Mouse (Mus musculus): Measurements from ENCODE around the gene Taar1. TPM values are rescaled to one million over a fixed set of nuclear protein-coding genes. Genes with fewer than 3 reads are reported as not detected.

Taar1 gene
- polyA plus RNA-seq, 1 experiment from 2014 or later: not detected

- no peaks in the 10 kb centered on the region for H3K36me3 ChIP-seq (ENCODE audit: control insufficient read depth, insufficient read depth, low read length)
- no peaks in the 10 kb centered on the region for H3K9me3 ChIP-seq (ENCODE audit: control insufficient read depth, low read length)
- no peak within 1 kb of the TSS for H3K27ac ChIP-seq (replicated peaks)
- H3K4me3 ChIP-seq (ENCODE audit: low read depth, low read length): no peak within 1 kb of the TSS
- DNase-seq (ENCODE audit: low spot score) (no peak), ATAC-seq (ENCODE audit: low FRiP score, low TSS enrichment) (no peak)
- H3K4me1 ChIP-seq (replicated peaks; ENCODE audit: control insufficient read depth, insufficient read depth): no peaks in the 10 kb centered on the region
- no peak for TF ChIP-seq CTCF (IDR thresholded peaks at IDR 0.05; ENCODE audit: low read depth)
- no peak for TF ChIP-seq EP300 (optimal IDR thresholded peaks at IDR 0.05)
- no peak within 1 kb of the TSS for H3K4me2 ChIP-seq (replicated peaks; ENCODE audit: low read depth)
- WGBS: 59% methylated on average over 6 of the region's 6 CpGs
- no peaks in the 10 kb centered on the region for H3K27me3 ChIP-seq (ENCODE audit: control insufficient read depth, insufficient read depth, low read length)
- no peak within 1 kb of the TSS for H3K9ac ChIP-seq (ENCODE audit: low read length)
These were observed 18.2 kb downstream of the Taar1 start, which contains the start of gene Taar2 for GRCm38 (mm10) chr10:23938312-23938711. Taar2 (plus strand) TSS chr10:23938572.

- Histone ChIP-seq H3K4me2 (replicated peaks; ENCODE audit: low read depth) (no peak overlapping the region), H3K4me1 (replicated peaks; ENCODE audit: control insufficient read depth, insufficient read depth) (no peaks in the 10 kb centered on the region), H3K27ac (replicated peaks) (no peak overlapping the region), H3K9me3 (ENCODE audit: control insufficient read depth, low read length) (no peaks in the 10 kb centered on the region), H3K27me3 (ENCODE audit: control insufficient read depth, insufficient read depth, low read length) (no peaks in the 10 kb centered on the region), H3K4me3 (ENCODE audit: low read depth, low read length) (no peak overlapping the region), H3K36me3 (ENCODE audit: control insufficient read depth, insufficient read depth, low read length) (no peaks in the 10 kb centered on the region), H3K9ac (ENCODE audit: low read length) (no peak overlapping the region)
- DNase-seq (ENCODE audit: low spot score) (no peak), ATAC-seq (ENCODE audit: low FRiP score, low TSS enrichment) (no peak)
- WGBS: 76% methylated on average over 5 of the region's 5 CpGs
- peak; percentile 52 for TF ChIP-seq CTCF (IDR thresholded peaks at IDR 0.05; ENCODE audit: low read depth)
- no peak for TF ChIP-seq EP300 (optimal IDR thresholded peaks at IDR 0.05)
These were observed 22.3 kb downstream of the Taar1 start for GRCm38 (mm10) chr10:23942465-23942864.

- Histone ChIP-seq H3K4me2 (replicated peaks; ENCODE audit: low read depth) (no peak overlapping the region), H3K4me1 (replicated peaks; ENCODE audit: control insufficient read depth, insufficient read depth) (no peaks in the 10 kb centered on the region), H3K9ac (ENCODE audit: low read length) (no peak overlapping the region), H3K27me3 (ENCODE audit: control insufficient read depth, insufficient read depth, low read length) (no peaks in the 10 kb centered on the region), H3K36me3 (ENCODE audit: control insufficient read depth, insufficient read depth, low read length) (no peaks in the 10 kb centered on the region), H3K9me3 (ENCODE audit: control insufficient read depth, low read length) (no peaks in the 10 kb centered on the region), H3K27ac (replicated peaks) (no peak overlapping the region), H3K4me3 (ENCODE audit: low read depth, low read length) (no peak overlapping the region)
- peak; percentile 32 for DNase-seq (ENCODE audit: low spot score)
- TF ChIP-seq EP300 (optimal IDR thresholded peaks at IDR 0.05): no peak
- no peak for ATAC-seq (ENCODE audit: low FRiP score, low TSS enrichment)
- WGBS: 34% methylated on average over 7 of the region's 7 CpGs
These were observed 27.9 kb downstream of the Taar1 start for GRCm38 (mm10) chr10:23948026-23948425.

GRCm38 (mm10) chr10:23949508-23950005, 29.4 kb downstream of the Taar1 start, which contains the start of gene Taar3:
Taar3 (plus strand) TSS chr10:23949558.
- no peak for TF ChIP-seq EP300 (optimal IDR thresholded peaks at IDR 0.05)
- TF ChIP-seq CTCF (IDR thresholded peaks at IDR 0.05; ENCODE audit: low read depth): no peak
- H3K4me2 ChIP-seq (replicated peaks; ENCODE audit: low read depth): no peak within 1 kb of the TSS
- H3K9me3 ChIP-seq (ENCODE audit: control insufficient read depth, low read length): no peaks in the 10 kb centered on the region
- no peak within 1 kb of the TSS for H3K27ac ChIP-seq (replicated peaks)
- H3K4me1 ChIP-seq (replicated peaks; ENCODE audit: control insufficient read depth, insufficient read depth): no peaks in the 10 kb centered on the region
- H3K27me3 ChIP-seq (ENCODE audit: control insufficient read depth, insufficient read depth, low read length): no peaks in the 10 kb centered on the region
- DNase-seq (ENCODE audit: low spot score): no peak
- no peak within 1 kb of the TSS for H3K4me3 ChIP-seq (ENCODE audit: low read depth, low read length)
- no peak for ATAC-seq (ENCODE audit: low FRiP score, low TSS enrichment)
- H3K9ac ChIP-seq (ENCODE audit: low read length): no peak within 1 kb of the TSS
- WGBS: 85% methylated on average over 16 of the region's 16 CpGs
- no peaks in the 10 kb centered on the region for H3K36me3 ChIP-seq (ENCODE audit: control insufficient read depth, insufficient read depth, low read length)

GRCm38 (mm10) chr10:23951714-23952113, 31.6 kb downstream of the Taar1 start:
- Histone ChIP-seq H3K9me3 (ENCODE audit: control insufficient read depth, low read length) (no peaks in the 10 kb centered on the region), H3K27ac (replicated peaks) (no peak overlapping the region), H3K4me1 (replicated peaks; ENCODE audit: control insufficient read depth, insufficient read depth) (no peaks in the 10 kb centered on the region), H3K36me3 (ENCODE audit: control insufficient read depth, insufficient read depth, low read length) (no peaks in the 10 kb centered on the region), H3K4me2 (replicated peaks; ENCODE audit: low read depth) (no peak overlapping the region), H3K9ac (ENCODE audit: low read length) (no peak overlapping the region), H3K4me3 (ENCODE audit: low read depth, low read length) (no peak overlapping the region), H3K27me3 (ENCODE audit: control insufficient read depth, insufficient read depth, low read length) (no peaks in the 10 kb centered on the region)
- TF ChIP-seq EP300 (optimal IDR thresholded peaks at IDR 0.05) (no peak), CTCF (IDR thresholded peaks at IDR 0.05; ENCODE audit: low read depth) (no peak)
- DNase-seq (ENCODE audit: low spot score): no peak
- WGBS: 79% methylated on average over 6 of the region's 6 CpGs
- no peak for ATAC-seq (ENCODE audit: low FRiP score, low TSS enrichment)

- Histone ChIP-seq H3K4me3 (ENCODE audit: low read depth, low read length) (no peak overlapping the region), H3K9me3 (ENCODE audit: control insufficient read depth, low read length) (no peaks in the 10 kb centered on the region), H3K36me3 (ENCODE audit: control insufficient read depth, insufficient read depth, low read length) (no peaks in the 10 kb centered on the region), H3K27me3 (ENCODE audit: control insufficient read depth, insufficient read depth, low read length) (no peaks in the 10 kb centered on the region), H3K4me1 (replicated peaks; ENCODE audit: control insufficient read depth, insufficient read depth) (no peaks in the 10 kb centered on the region), H3K9ac (ENCODE audit: low read length) (no peak overlapping the region), H3K27ac (replicated peaks) (no peak overlapping the region), H3K4me2 (replicated peaks; ENCODE audit: low read depth) (no peak overlapping the region)
- ATAC-seq (ENCODE audit: low FRiP score, low TSS enrichment): peak; percentile 93
- 32% methylated on average over 3 of the region's 3 CpGs for WGBS
- TF ChIP-seq EP300 (optimal IDR thresholded peaks at IDR 0.05): no peak
- no peak for TF ChIP-seq CTCF (IDR thresholded peaks at IDR 0.05; ENCODE audit: low read depth)
- peak; percentile 74 for DNase-seq (ENCODE audit: low spot score)
These were observed 38.9 kb downstream of the Taar1 start for GRCm38 (mm10) chr10:23959071-23959470.
